Mouse (Mus musculus) CH12.LX (cell line): ENCODE results near the gene Fancc. TPM values are rescaled to one million over a fixed set of nuclear protein-coding genes. Genes with fewer than 3 reads are reported as not detected.

Experiments used
- DNase-seq: peaks from one replicate; pipeline ENCODE4 v3.0.0-alpha.2; 2013; ENCODE audit errors: extremely low read depth
- H3K27ac ChIP-seq: 2 replicates; pipeline ENCODE4 v1.5.1; 2012; ENCODE audit warnings: low read depth, mild to moderate bottlenecking, control low read depth, moderate library complexity; ENCODE audit not compliant: insufficient read depth
- H3K27me3 ChIP-seq: replicated peaks from 2 replicates; pipeline ENCODE3; 2012; ENCODE audit warnings: inconsistent platforms
- H3K36me3 ChIP-seq, 2 experiments: replicated peaks in 1 of 2; 2 replicates each; pipeline versions ENCODE3 to v1.6.1; 2012; ENCODE audit warnings: inconsistent platforms in 1 of 2, low read length in 1 of 2, mild to moderate bottlenecking in 1 of 2, mixed read lengths in 1 of 2, moderate library complexity in 1 of 2; ENCODE audit not compliant: control insufficient read depth in 1 of 2, insufficient read depth in 1 of 2
- H3K4me1 ChIP-seq, 2 experiments: 2 replicates each; pipeline ENCODE4 v1.6.1; 2012; ENCODE audit warnings: inconsistent platforms in 1 of 2, moderate library complexity in 1 of 2; ENCODE audit not compliant: insufficient read depth in 2 of 2, control insufficient read depth in 1 of 2
- H3K4me2 ChIP-seq: 2 replicates; pipeline ENCODE4 v1.6.1; 2012; ENCODE audit warnings: low read depth, mild to moderate bottlenecking, control low read depth; ENCODE audit not compliant: poor library complexity, insufficient read depth, severe bottlenecking
- H3K4me3 ChIP-seq, 3 experiments: fragments of 150-350 bp in 1 of 3; sonication (generic) in 1 of 3; replicated peaks in 1 of 3; 2 replicates each; pipeline versions ENCODE3 to v1.5.1; 2011 to 2012; ENCODE audit warnings: low read depth in 2 of 3, low read length in 2 of 3, mild to moderate bottlenecking in 2 of 3, moderate library complexity in 2 of 3, control low read depth in 1 of 3, improper control_type of control experiment in 1 of 3, inconsistent platforms in 1 of 3, mixed read lengths in 1 of 3; ENCODE audit not compliant: poor library complexity in 1 of 3
- H3K79me2 ChIP-seq: replicated peaks from 2 replicates; pipeline ENCODE4 v1.6.1; 2012; ENCODE audit warnings: mild to moderate bottlenecking, moderate library complexity; ENCODE audit not compliant: control insufficient read depth, poor library complexity, insufficient read depth, severe bottlenecking; ENCODE audit errors: extremely low read depth
- H3K9ac ChIP-seq: 2 replicates; pipeline ENCODE4 v1.6.1; 2012; ENCODE audit warnings: low read depth, mild to moderate bottlenecking, control low read depth, moderate library complexity; ENCODE audit not compliant: insufficient read depth
- H3K9me3 ChIP-seq: replicated peaks from 2 replicates; pipeline ENCODE3; 2012; ENCODE audit warnings: low read length, inconsistent platforms, mixed read lengths
- BHLHE40 ChIP-seq: IDR thresholded peaks from 2 replicates; pipeline ENCODE4 v1.6.1; 2011; ENCODE audit warnings: mild to moderate bottlenecking, low read depth, low read length, improper control_type of control experiment
- CHD1 ChIP-seq: IDR thresholded peaks from 2 replicates; pipeline ENCODE4 v1.6.1; 2012; ENCODE audit warnings: low read depth, low read length, improper control_type of control experiment, inconsistent platforms
- CHD2 ChIP-seq: IDR thresholded peaks from 2 replicates; pipeline ENCODE4 v1.6.1; 2011; ENCODE audit warnings: low read length, improper control_type of control experiment
- CTCF ChIP-seq, 2 experiments: IDR thresholded peaks in 1 of 2; conservative IDR thresholded peaks in 1 of 2; 2 replicates each; pipeline ENCODE4 v1.5.1; 2011 to 2012; ENCODE audit warnings: low read depth in 2 of 2, low read length in 2 of 2, improper control_type of control experiment in 1 of 2, inconsistent platforms in 1 of 2, mild to moderate bottlenecking in 1 of 2, moderate library complexity in 1 of 2
- ELF1 ChIP-seq: IDR thresholded peaks from 2 replicates; pipeline ENCODE4 v1.6.1; 2014; ENCODE audit warnings: low read depth, mild to moderate bottlenecking, inconsistent platforms, low read length, improper control_type of control experiment
- ETS1 ChIP-seq: conservative IDR thresholded peaks from 2 replicates; pipeline ENCODE4 v1.6.1; 2012; ENCODE audit warnings: low read depth, mild to moderate bottlenecking, inconsistent platforms, low read length, improper control_type of control experiment, moderate library complexity
- GABPA ChIP-seq: IDR thresholded peaks from 2 replicates; pipeline ENCODE4 v1.6.1; 2012; ENCODE audit warnings: low read depth, low read length, improper control_type of control experiment, inconsistent platforms; ENCODE audit not compliant: insufficient replicate concordance
- HCFC1 ChIP-seq: IDR thresholded peaks from 2 replicates; pipeline ENCODE4 v1.6.1; 2012; ENCODE audit warnings: low read depth, mild to moderate bottlenecking, inconsistent platforms, low read length, improper control_type of control experiment
- IRF4 ChIP-seq: IDR thresholded peaks from 2 replicates; pipeline ENCODE4 v1.6.1; 2014; ENCODE audit warnings: low read depth, mild to moderate bottlenecking, inconsistent platforms, low read length, improper control_type of control experiment
- JUN ChIP-seq: IDR thresholded peaks from 2 replicates; pipeline ENCODE4 v1.6.1; 2011; ENCODE audit warnings: low read depth, mild to moderate bottlenecking, low read length, improper control_type of control experiment, moderate library complexity; ENCODE audit not compliant: insufficient read depth
- JUND ChIP-seq: conservative IDR thresholded peaks from 2 replicates; pipeline ENCODE4 v1.6.1; 2011; ENCODE audit warnings: low read depth, low read length, improper control_type of control experiment
- KAT2A ChIP-seq: IDR thresholded peaks from 2 replicates; pipeline ENCODE4 v1.6.1; 2012; ENCODE audit warnings: low read length, improper control_type of control experiment, inconsistent platforms; ENCODE audit not compliant: insufficient replicate concordance
- MAX ChIP-seq: IDR thresholded peaks from 2 replicates; pipeline ENCODE4 v1.6.1; 2011; ENCODE audit warnings: low read length, improper control_type of control experiment
- MEF2A ChIP-seq: IDR thresholded peaks from 2 replicates; pipeline ENCODE4 v1.6.1; 2014; ENCODE audit warnings: low read depth, mild to moderate bottlenecking, inconsistent platforms, low read length, improper control_type of control experiment, borderline replicate concordance
- MXI1 ChIP-seq: IDR thresholded peaks from 2 replicates; pipeline ENCODE4 v1.6.1; 2011; ENCODE audit warnings: mild to moderate bottlenecking, low read depth, low read length, improper control_type of control experiment
- NELFE ChIP-seq: IDR thresholded peaks from 2 replicates; pipeline ENCODE4 v1.6.1; 2011; ENCODE audit warnings: low read depth, low read length, improper control_type of control experiment
- NRF1 ChIP-seq: IDR thresholded peaks from 2 replicates; pipeline ENCODE4 v1.6.1; 2014; ENCODE audit warnings: low read depth, mild to moderate bottlenecking, inconsistent platforms, low read length, improper control_type of control experiment, moderate library complexity
- PAX5 ChIP-seq: IDR thresholded peaks from 2 replicates; pipeline ENCODE4 v1.6.1; 2012; ENCODE audit warnings: low read length, inconsistent platforms, mixed read lengths
- POLR2A ChIP-seq: IDR thresholded peaks from 2 replicates; pipeline ENCODE4 v1.6.1; 2011; ENCODE audit warnings: low read depth, mild to moderate bottlenecking, improper control_type of control experiment, low read length
- RAD21 ChIP-seq: IDR thresholded peaks from 2 replicates; pipeline ENCODE4 v1.6.1; 2011; ENCODE audit warnings: low read depth, mild to moderate bottlenecking, low read length, improper control_type of control experiment, moderate library complexity
- SIN3A ChIP-seq: IDR thresholded peaks from 2 replicates; pipeline ENCODE4 v1.6.1; 2012; ENCODE audit warnings: low read length, improper control_type of control experiment, inconsistent platforms
- SMC3 ChIP-seq: IDR thresholded peaks from 2 replicates; pipeline ENCODE4 v1.6.1; 2011; ENCODE audit warnings: low read depth, low read length, improper control_type of control experiment
- TCF12 ChIP-seq: IDR thresholded peaks from 2 replicates; pipeline ENCODE4 v1.6.1; 2014; ENCODE audit warnings: low read depth, mild to moderate bottlenecking, inconsistent platforms, low read length, improper control_type of control experiment
- UBTF ChIP-seq: IDR thresholded peaks from 2 replicates; pipeline ENCODE4 v1.6.1; 2012; ENCODE audit warnings: low read depth, mild to moderate bottlenecking, inconsistent platforms, low read length, improper control_type of control experiment, moderate library complexity
- USF1 ChIP-seq: IDR thresholded peaks from 2 replicates; pipeline ENCODE4 v1.6.1; 2014; ENCODE audit warnings: low read depth, mild to moderate bottlenecking, inconsistent platforms, low read length, improper control_type of control experiment
- USF2 ChIP-seq: conservative IDR thresholded peaks from 2 replicates; pipeline ENCODE4 v1.6.1; 2011; ENCODE audit warnings: low read depth, low read length, improper control_type of control experiment
- ZC3H11A ChIP-seq: IDR thresholded peaks from 2 replicates; pipeline ENCODE4 v1.6.1; 2012; ENCODE audit warnings: low read depth, mild to moderate bottlenecking, inconsistent platforms, low read length, improper control_type of control experiment
- ZKSCAN1 ChIP-seq: IDR thresholded peaks from 2 replicates; pipeline ENCODE4 v1.6.1; 2012; ENCODE audit warnings: low read depth, inconsistent platforms, low read length, improper control_type of control experiment, borderline replicate concordance
- ZNF384 ChIP-seq: IDR thresholded peaks from 2 replicates; pipeline ENCODE4 v1.6.1; 2012; ENCODE audit warnings: low read depth, low read length, improper control_type of control experiment, inconsistent platforms
- dilution Hi-C: fragments of 300-500 bp; cut with MboI; formaldehyde crosslinking; loops from 2 replicates; pipeline ENCODE4 v1.14.3; 2020; ENCODE audit warnings: low sequenced_read_pairs; ENCODE audit not compliant: extremely low pct_unique_long_range_greater_than_20kb, extremely low pct_ligation_motif_present
- in situ Hi-C: fragments of 300-500 bp; cut with MboI; formaldehyde crosslinking; loops from 3 replicates; pipeline ENCODE4 v1.14.3; 2019; ENCODE audit warnings: low sequenced_read_pairs, low pct_ligation_motif_present, low pct_unique_long_range_greater_than_20kb, mixed read lengths
- polyA plus RNA-seq: library from polyadenylated mRNA; unstranded; fragments of >175 nt; gene quantifications from 2 replicates; pipeline ENCODE4 v1.2.1, GENCODE M21; 2012; ENCODE audit warnings: low read depth; ENCODE audit not compliant: insufficient read length
- total RNA-seq, 2 experiments: library from RNA; depleted of rRNA; stranded (reverse); fragments of 300-350 nt in 1 of 2; fragments of >200 nt in 1 of 2; gene quantifications; 2 replicates each; pipeline ENCODE4 v1.2.3; 2012 to 2014

The Fancc gene
- total and polyA plus RNA-seq, 3 experiments: 8.2 to 12.4 (median 8.7) TPM

DNA sequence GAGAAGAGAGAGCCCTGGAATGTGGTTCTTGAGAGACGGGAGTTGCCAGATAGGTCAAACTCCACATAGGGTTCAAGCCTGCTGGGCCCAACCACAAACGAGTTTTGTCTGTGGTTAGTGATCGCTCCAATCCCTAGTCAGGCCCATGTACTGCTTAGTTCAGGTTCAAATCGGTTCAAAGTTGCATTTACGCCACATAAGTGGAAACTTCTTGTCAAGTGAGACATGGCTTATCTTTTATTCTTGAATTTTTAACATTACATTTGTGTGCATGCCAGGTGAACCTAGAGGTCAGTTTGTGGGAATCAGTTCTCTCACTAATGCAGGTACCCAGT lies 65.3 kb downstream of the Fancc start:
- dilution Hi-C loops: no loop called here
- H3K79me2 ChIP-seq: peaks cover 2% of the 10 kb centered on the region; the same call in 1 of the 2 replicates
- H3K9me3 ChIP-seq: no peaks in the 10 kb centered on the region
- in situ Hi-C loops: no loop called here
- H3K27me3 ChIP-seq: no peaks in the 10 kb centered on the region
- H3K9ac ChIP-seq: peak overlapping the region; percentile 80
- peak overlapping the region; percentile 55 to 80 (median 66) for H3K4me3 ChIP-seq
- no peaks in the 10 kb centered on the region for H3K36me3 ChIP-seq
- peak overlapping the region; percentile 7; the same call in 1 of the 2 replicates for H3K4me2 ChIP-seq
- DNase-seq: no peak
- TF ChIP-seq CHD2 (no peak), KAT2A (0 out of 2 replicates have a peak, but pooled peaks have one; percentile 9), ELF1 (no peak), CHD1 (peak; percentile 86; the same call in 1 of the 2 replicates), USF1 (no peak), ETS1 (0 out of 2 replicates have a peak, but pooled peaks have one; percentile 2), SIN3A (peak; percentile 14; the same call in 1 of the 2 replicates)
- H3K27ac ChIP-seq: peak overlapping the region; percentile 87
- H3K4me1 ChIP-seq: peaks cover 12 to 32% of the 10 kb centered on the region in 2 experiments; a peak in 3 of 4 replicates

DNA sequence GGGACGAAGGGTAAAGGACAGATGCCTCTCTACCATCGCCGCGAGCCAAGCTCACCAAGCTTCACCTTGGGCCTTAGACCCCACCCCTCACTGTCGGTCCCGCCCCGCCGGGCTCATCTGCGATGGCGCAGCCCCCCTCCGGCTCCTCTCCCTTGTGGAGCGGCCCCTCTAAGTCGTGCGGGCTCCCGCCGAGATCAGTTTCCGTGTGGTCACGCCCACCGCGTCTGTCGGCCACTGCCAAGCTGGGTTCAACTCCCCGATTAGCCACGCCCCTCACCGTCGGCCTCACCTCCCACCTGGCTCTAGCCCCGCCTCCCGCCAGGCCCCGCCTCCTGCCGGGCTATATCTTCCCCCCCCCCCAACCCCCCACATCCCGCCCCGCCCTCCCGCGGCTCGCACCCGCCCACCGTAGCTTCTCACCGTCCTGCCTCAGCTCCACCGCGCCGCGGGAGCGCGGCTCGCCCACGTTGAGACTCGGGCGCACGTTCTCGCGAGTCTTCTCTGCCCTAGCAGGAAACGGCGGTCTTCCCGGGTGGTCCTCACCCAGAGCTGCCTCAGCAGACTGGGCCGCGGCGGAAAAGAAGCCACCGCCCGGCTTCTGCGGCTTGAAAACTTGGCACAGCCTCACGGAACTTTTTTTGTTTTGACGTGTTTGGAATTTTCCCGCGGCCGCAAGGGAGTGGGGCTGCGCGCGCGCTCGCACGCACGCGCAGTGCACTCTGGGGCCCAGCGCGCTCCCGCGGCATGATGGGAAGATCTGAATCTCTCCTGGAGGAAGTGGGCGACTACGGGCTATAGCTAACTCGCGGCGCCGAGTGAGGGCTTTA lies 65.8 kb downstream of the Fancc start:
- no peaks in the 10 kb centered on the region for H3K9me3 ChIP-seq
- H3K4me3 ChIP-seq: peak overlapping the region; percentile 57 to 80 (median 66)
- H3K79me2 ChIP-seq: peaks cover 2% of the 10 kb centered on the region; the same call in 1 of the 2 replicates
- H3K27ac ChIP-seq: peak overlapping the region; percentile 87
- dilution Hi-C loops (no loop called here), in situ Hi-C loops (no loop called here)
- no peaks in the 10 kb centered on the region for H3K36me3 ChIP-seq
- H3K27me3 ChIP-seq: no peaks in the 10 kb centered on the region
- H3K9ac ChIP-seq: peak overlapping the region; percentile 80
- H3K4me2 ChIP-seq: peak overlapping the region; percentile 65; the same call in 1 of the 2 replicates
- H3K4me1 ChIP-seq: peaks cover 12 to 32% of the 10 kb centered on the region in 2 experiments; a peak in 3 of 4 replicates
- peak; percentile 97 for DNase-seq
- peak; percentile 86 for TF ChIP-seq POLR2A
- no peak for TF ChIP-seq PAX5
- TF ChIP-seq SMC3: no peak
- TF ChIP-seq ZKSCAN1: no peak
- peak; percentile 42; the same call in 1 of the 2 replicates for TF ChIP-seq MEF2A
- TF ChIP-seq HCFC1: peak; percentile 80
- TF ChIP-seq GABPA: no peak
- TF ChIP-seq NRF1: peak; percentile 89
- 0 out of 2 replicates have a peak, but pooled peaks have one; percentile 66 for TF ChIP-seq KAT2A
- no peak for TF ChIP-seq JUND
- no peak for TF ChIP-seq JUN
- peak; percentile 94 for TF ChIP-seq CHD2
- no peak for TF ChIP-seq RAD21
- TF ChIP-seq MAX: peak; percentile 65
- TF ChIP-seq CHD1: 0 out of 2 replicates have a peak, but pooled peaks have one; percentile 21
- TF ChIP-seq BHLHE40: peak; percentile 60; the same call in 1 of the 2 replicates
- TF ChIP-seq UBTF: 0 out of 2 replicates have a peak, but pooled peaks have one; percentile 47
- no peak for TF ChIP-seq CTCF (conservative IDR thresholded peaks at IDR 0.05 in 1 of 2, IDR thresholded peaks at IDR 0.05 in 1 of 2; ENCODE audit: low read depth in 2 of 2, low read length in 2 of 2)
- TF ChIP-seq ELF1: peak; percentile 72
- peak; percentile 84 for TF ChIP-seq MXI1
- TF ChIP-seq ETS1: 0 out of 2 replicates have a peak, but pooled peaks have one; percentile 29
- peak; percentile 79 for TF ChIP-seq IRF4
- peak; percentile 42; the same call in 1 of the 2 replicates for TF ChIP-seq ZNF384
- no peak for TF ChIP-seq USF1
- no peak for TF ChIP-seq ZC3H11A
- TF ChIP-seq NELFE: peak; percentile 94
- TF ChIP-seq USF2: no peak
- peak; percentile 85 for TF ChIP-seq TCF12
